Mouse (Mus musculus): ENCODE data around the gene Rxylt1.

Rxylt1 gene

DNA sequence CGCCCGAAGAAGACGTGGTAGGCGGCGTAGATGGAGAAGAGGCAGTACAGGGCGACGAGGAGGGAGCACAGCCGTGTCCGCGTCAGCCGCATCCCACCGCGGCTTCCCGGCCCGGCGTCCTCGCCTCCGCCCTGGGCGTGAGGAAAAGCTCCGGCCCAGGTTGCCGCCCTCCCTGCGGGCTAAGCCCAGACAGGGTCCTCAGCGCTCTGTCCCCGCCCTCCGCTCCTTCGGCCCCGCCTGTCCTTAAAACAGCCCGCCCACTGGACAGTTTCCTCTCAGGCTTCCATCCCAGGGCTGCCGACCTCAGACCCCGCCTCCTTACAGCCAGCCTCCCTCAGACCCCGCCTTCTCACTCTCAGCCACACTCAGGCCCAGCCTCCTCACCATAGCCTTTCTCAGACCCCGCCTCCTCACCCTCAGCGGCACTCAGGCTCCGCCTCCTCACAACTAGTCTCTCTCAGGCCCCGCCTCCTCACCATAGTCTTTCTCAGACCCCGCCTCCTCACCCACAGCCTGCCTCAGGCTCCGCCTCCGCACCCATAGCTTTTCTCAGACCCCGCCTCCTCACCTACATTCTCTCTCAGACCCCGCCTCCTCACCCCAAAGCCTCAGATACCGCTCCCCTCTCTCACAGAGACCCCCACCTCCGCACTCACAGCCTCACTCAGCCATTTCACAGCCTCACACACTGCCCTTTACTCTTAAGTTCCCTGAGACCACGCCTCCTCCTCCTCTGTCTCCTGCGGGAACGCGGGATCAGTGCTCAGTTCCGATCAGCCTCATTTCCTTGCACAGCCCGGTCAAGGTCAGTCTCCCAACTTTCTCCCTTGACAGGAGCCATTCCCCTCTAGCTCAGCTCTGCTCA is at the start of gene Rxylt1:
TSS of gene Rxylt1 (minus strand) at position 392 of the 865 bp plus-strand sequence.
- peak; percentile 86 to 89 for DNase-seq

DNA sequence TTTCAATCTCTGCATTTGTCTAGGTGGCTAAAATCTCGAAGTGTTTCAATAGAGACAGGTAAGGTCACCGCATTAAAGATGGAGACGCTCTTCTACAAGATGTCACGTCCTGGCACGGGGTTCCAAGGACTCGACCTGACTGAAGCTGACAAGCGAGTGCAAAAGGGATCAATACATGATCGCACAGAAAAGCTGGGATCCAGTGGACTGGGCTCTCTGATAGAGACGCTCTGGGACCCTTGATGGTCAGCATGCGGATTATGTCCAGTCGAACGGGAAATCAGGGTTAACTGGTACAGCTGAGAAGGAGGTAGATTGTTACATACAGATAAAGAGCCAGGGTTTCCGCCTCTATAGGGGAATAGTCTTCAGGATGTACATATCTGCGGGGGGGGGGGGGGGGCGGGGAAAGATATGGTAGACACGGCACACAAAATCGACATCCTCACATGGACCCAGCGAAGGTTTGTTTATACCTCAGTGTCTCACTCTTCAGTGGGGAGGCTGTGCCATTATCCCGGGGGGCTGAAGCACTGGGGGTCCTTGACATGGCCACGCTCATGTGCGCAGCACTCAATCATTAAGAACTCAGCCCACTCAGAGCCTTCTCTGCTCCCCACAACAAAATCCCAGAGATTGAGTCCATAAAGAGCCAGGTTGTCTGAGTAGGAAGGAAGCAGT is 24.3 kb upstream of the Rxylt1 start:
- no peak for DNase-seq

DNA sequence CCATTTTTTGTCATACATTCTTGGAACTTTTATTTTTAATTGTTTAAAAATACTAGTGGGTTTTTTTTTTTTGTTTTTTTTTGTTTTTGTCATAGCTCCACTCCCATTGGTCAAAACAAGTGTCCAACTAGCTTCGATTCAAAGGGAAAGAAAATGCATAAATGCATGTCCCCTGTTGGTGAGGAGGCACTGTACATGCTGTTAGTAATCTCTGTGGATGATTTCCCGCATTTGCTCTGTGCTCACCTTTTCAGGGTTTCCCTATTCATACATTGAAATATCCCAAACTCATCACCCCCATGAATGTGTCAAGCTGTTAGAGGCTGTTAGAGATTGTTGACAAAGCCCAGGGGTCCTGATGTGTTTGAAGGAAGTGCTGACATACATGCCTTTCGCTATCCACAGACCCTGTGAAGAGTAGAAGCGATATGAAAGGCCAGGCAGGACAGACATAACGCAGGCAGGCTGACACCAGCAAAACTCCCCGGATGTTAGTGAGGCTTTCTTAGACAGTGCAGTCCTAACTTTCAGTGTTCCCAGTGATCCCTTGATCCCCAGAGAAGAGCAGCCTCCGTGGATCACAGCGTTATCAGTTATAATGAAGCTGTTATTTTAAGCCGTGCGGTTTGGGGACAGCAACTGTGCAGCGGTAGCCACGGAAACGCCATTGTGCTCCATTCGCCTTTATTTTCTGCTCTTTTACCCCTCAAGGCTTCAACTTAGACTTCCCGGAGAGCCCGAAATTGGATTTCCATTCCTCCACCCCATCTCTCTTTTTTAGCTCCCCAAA is 23.5 kb upstream of the Rxylt1 start:
- DNase-seq, result no peak

DNA sequence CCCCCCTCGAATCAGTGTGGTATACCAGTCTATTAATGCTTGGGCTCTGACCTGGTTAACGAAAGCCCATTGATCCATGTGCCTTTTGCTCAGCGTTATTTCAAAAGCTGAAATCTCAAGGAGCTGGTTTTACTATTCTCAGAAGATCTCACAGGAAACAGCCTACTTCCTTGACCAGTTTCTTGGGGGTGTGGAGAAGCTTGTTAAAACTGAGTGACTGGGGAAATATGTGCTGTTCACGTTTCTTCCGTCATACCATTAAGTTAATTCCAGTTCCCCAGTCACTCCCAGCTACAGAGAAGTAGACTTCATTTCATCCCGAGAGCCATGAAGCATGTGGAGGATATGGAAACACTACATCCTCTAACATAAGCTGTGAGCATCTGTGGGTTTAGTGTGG is 22.3 kb upstream of the Rxylt1 start:
- no peak for DNase-seq

DNA sequence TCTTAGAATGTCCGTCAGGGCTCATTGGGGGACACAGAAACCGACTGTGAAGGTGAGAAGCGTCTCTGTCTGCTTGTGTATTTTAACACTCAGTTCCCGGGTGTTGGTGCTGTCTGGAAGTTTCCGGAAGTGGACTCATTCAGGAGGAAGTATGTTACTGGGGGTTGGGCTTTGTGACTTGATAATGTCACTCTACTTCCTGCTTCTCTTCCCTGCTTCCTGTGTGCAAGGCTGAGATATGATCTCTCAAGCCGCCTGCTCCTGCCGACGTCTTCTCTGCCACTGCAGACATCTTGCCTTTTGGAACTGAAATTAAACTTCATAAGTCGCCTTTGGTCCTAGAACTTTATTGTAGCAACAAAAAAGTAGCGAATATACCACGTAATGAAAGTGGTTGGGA is 19.5 kb upstream of the Rxylt1 start:
- DNase-seq, result no peak

DNA sequence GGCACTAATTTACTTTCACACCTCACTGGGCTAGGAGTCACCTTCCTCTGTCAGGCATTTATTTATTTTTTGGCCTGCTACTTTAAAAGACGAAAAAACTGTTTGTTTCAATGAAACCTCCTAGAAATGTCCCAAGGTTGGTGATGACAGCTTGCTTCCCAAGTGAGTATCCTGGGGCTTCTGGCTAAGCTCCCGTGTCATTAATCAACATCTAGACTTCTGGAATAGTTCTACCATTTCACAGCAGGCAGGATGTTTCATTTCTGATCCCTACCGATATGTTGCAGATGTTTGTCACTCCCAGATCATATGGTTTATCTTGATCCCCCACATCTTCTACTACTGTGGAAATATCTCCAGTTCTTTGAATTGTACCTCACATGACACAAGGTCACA is 9.5 kb upstream of the Rxylt1 start:
- no peak for DNase-seq

DNA sequence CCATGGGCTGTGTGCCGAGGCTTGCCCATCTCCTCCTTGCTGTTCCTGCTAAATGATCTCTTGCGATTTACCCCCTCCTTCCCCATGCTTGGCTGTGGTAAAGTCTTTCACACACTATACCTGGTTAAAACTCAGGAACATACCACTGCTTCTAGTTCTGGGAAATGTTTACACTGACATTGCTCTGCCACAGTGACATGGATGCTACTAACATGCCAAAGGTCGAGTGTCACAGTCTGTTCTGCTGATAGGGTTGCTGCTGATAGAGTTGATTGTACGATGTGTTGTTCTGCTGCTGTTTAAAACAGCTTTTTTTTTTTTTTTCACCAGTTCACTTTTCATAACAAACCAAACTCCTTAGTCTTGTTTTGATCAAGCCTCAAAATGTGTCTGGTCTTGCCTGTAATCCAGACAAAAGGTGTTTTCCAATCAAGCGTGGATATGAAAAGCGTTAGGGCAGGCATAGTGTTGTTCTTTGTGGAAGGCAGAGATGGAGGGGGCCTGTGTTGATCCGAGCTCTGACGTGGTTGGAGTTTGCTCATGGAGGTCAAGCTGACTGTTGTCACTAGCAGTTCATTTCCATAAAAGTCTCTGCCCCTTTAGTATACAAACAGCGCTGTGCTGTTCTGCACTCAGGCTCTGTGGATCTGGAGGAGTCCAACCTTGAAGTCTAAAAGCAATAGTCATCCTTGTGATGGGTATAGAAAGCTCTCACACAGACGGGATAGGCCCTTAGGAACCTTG is 8.9 kb upstream of the Rxylt1 start:
- no peak for DNase-seq

DNA sequence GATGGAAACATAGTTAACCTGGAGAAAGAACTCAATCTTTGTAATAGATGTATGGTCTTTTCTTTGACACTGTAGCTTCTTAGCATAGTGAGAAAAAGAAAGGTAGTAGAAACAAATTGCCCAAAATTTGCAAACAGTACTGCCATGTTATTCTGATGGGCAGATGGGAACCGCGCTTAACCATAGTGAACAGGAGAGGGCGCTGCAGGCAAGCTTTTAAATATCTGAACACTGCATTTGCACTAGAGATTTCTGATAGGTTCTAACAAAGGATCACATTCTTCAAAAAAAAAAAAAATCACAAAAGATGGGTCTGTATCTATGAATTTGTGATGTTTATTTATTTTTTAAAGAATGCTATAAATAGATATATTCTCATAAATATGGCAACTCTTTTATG is 8.2 kb upstream of the Rxylt1 start:
- peak; percentile 44 to 59 for DNase-seq

DNA sequence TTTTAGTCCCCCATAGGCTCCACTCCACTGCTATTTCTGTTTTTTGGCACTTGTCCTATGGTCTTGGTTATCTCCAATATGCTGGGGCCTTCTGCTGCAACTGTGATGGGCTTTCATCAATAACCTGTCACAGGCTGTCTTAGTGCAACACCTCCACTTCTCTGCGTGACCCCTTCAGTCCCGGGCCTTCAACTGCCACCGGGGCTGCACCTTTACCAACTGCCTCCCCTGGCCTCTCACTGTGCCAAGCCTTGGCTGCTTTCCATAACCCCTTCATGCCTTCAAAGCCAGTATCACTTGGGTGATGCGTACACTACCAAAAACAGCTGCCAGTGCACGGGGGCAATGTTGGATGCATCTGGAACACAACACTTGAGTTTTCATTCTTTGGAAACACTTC is 5.5 kb upstream of the Rxylt1 start:
- no peak for DNase-seq

DNA sequence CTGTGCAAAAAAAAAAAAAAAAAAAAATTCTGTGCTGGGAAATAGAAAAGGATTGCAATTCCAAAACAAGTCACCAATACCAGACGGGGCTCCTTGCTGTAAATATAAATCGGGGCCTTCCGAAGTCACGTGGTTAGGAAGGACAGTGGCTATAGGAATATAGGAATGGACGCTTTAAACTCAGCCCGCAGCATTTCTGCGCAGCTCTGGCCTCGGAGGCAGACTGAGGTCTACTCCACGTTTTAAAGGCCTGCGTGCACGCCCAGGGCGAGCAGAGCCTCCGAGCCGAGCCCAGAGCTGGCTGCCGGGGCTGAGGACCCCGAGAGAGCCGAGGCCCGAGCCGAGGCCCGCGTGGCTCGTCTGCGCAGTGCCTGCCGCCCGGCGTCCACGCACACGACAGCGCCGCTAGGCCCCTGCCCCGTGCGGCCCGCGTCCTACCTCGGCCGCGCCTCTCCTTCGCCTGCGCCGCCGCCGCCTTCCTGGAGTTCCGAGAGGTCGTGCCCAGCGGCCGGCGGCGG is 650 bp downstream of the Rxylt1 start:
- peak in 1 of 2 experiments; percentile 53 for DNase-seq

DNA sequence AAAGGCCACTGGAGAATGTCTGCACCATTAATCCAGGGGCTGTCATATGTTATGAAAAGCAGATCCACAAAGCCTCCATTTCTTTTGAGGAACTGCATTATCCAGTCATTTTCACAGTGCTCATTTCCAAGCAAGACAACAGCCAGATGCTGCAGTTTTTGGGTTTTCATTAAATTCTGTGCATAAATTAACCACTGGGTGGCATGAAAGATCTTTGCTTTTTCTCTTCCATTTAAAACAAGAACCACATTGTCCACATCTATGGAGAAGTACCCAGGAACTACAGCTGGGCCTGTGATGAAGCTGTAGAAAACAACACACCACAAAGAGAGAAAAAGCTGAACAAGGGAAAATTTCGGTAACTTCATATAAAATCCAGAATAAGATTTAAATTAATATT is 6.7 kb downstream of the Rxylt1 start:
- DNase-seq, result no peak

DNA sequence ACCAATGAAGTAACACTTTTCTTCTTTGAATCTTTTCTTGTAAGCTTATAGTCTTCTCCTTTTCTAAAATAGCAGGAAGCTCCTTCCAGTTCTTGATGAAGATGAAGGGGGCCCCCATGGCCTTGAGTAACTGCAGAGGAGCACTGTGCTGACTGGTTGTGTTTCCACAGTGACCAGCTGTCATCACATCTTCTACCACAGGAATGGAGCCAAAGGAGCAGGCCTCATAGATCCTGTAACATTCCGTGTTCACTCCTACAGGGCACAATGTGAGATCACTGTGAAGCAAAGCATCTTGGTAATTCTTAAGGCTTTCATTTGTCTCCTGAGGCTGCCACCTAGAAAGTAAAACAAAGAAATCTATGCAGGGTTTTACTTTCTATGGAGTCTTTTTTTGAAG is 15.8 kb downstream of the Rxylt1 start:
- no peak for DNase-seq

DNA sequence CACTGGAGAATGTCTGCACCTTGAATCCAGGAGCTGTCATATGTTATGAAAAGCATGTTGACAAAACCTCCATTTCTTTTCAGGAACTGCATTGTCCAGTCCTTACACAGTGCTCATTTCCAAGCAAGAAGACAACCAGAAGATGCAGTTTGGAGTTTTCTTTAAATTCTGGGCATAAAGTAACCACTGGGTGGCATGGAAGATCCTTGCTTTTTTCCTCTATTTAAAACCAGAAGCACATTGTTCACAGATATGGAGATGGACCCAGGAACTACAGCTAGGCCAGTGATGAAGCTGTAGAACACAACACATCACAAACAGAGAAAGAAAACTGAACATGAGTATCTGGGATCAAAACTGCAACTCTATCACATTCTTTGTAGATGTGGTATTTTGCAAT is 28.0 kb downstream of the Rxylt1 start:
- no peak for DNase-seq

DNA sequence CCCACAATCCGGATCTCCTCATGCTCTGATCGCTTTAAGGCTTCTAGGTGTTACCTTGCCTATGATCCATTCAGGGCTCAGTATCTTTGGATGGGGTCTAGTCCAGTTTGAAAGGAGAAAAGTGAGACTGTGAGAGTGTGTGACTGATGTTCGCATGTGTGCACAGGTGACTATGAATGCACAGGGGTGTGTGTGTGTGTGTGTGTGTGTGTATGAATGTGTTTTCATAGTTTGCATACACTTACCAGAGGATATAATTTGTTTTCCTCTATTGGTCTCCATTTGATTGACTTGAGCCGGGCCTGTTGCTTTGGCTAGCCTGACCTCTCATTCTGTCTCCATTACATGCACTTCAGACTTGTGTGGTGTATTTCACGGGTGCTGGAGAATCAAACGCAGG is 41.3 kb downstream of the Rxylt1 start:
- no peak for DNase-seq

DNA sequence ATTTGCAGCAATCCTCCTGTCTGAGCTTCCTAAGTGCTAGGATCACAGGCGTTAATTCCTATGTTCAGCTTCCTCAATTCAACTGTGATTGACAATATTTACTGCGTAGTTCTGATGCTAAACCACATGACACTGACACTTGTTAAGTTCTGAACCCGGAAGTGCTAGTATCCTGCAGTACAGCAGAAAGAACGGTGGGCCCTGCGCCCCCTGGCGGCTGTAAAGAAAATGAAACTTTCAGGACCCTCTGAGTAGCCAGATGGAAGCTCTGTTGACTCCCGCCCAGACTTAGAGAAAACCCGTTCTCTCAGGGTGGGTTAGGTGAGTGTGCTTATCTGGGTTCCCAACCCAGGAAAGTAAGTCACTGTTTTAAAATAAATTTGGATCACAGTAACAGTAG is 42.6 kb downstream of the Rxylt1 start:
- peak; percentile 26 to 31 for DNase-seq

DNA sequence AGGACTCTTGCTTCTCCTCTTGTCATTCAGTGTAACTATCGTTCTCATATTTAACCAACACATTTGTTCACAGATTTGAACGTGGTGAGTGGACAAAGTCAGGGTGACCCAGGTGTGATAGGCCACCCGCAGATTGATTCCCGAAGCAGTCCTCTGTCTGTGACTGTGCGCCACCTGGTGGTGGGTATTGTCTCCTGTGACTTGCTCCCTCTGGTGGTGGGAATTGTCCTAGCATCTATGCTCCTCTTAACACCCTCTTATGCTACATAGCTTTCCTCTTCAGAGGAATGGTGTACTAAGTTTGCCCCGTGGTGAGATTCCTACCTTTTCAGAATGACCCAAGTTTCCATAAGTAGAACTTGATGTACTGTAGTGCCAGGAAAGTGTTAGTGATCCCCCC is 45.3 kb downstream of the Rxylt1 start:
- peak; percentile 79 to 89 for DNase-seq

DNA sequence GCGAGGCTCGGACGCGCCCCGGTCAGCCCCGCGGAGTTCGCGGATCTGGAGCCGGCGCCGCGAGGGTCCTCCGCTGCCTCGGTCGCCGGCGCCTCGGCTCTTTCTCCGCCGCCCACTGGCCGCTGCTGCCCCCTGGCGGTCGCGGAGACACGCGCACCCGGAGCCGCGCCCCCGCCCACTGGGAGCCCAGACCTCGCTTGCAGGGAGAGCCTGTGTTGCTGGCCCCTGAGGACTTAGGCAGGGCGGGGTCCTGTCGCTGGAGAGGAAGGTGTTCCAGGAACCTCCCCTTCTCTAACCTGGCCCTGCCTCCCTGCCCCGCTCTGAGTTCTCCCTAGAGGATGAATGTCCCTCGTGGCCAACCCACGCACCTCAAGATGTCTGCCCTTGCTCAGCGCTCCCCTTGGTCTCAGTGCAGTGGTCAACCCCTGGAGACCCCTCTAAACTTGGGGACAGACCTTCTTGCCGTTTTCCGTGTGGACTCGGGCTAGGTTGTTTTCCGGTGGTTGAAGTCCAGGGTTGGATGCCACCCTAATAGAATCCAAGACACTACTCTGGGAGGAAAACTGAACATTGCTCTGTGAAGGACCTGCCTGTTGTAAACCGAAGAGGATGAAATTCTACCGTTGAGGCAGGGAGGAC is 49.3 kb downstream of the Rxylt1 start:
- peak; percentile 76 to 79 for DNase-seq

DNA sequence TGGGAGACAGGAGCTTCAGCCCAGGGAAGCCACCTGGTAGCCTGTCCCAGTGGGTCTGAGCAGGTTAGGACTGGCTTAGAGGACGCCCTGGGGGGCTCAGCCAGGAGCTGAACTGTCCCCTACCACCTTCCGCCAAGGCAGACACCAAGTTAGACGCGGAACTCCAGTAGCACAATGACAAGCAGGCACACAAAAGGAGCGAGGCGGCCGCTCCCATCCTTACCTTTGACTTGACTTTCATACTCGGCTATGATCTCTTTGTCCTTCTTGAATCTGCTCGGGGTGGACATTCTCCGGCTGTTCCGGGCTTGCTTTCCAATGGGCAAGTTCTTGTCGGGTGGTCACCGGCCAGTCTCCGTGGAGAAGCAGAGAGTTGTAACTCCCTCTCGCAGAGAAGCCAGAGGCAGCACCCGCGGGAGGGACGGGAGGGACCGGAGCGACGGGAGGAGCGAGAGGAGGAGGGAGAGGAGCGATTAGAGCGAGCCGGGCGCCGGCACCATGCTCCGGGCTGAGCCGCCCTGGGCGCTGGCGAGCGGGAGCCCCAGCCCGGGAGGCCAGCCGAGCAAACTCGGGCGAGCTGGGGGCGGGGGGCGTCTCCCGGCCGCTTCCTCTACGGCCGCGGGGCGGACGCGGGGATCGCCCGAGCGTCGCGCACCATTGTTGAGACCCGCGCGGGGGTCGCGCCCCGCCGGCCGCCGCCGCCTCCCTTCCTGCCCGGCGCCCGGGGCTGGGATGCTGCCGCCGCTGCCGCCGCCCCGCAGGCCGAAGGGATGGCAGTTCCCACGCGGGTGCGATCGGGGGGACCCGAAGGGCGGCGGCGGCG is 50.1 kb downstream of the Rxylt1 start, which contains the start of gene Srgap1:
TSS of gene Srgap1 (minus strand) at position 412 of the 823 bp plus-strand sequence.
- peak; percentile 24 to 34 for DNase-seq

DNA sequence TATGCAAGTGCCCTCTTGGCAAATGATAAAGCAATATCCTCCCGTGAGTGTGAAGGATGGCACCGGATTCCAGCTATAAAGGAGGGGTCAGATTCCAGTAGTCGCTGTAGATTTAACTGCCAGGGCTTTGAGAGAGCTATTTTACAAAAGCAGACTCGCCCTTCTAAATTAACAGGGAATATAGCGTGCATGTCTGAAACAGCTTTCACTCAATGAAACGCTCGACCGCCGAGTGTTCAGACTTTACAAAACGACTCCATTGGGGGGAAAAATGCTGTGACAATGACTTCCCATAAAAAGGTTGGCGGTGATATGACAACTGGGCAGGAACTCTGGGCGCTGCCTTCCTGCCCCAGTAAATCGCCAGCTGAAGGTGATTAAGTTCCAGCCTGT is 50.7 kb downstream of the Rxylt1 start:
- no peak for DNase-seq

DNA sequence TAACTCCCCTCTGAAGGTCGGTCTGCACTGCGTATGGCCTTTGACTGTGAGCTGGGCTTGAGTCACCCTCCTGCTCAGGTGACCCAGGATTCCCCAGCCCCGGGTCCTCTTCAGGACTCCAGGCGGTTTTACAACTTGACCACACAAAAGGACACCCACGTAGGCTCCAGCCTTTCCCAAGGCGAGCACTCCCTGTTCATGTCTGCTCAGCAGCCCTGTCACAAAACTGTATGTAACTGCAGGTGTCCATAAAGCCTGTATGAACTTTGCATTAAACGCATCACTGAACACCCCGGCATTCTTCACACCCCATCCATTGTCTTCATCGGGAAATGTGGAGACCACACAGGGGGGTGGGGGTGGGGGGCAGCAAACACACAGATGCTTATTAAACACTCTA is 51.2 kb downstream of the Rxylt1 start:
- DNase-seq, result no peak

DNA sequence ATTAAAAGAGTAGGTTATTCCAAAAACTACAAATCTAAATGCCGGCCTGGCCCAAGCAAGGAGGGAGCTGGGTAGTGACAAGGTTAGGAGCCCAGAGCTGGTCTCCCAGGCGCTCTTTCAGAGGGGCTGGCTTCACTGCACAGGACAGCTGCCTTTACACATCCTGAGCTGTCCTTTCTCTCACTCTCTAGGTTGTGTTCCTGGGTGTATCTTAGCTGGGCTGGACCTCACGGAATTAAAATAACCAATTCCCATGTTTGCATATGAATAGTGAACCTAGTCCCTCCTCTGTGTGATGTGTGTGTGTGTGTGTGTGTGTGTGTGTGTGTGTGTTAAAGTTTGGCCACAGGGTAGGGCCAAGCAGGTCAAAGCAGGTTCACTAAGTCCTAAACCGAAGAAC is 52.2 kb downstream of the Rxylt1 start:
- no peak for DNase-seq
